In genomic region chr9:44125546-44126428, GRCm38 (mm10) we compare ENCODE assay signal across 8 mouse cellular contexts. TPM values are rescaled to one million over a fixed set of nuclear protein-coding genes. Genes with fewer than 3 reads are reported as not detected.
DNase-seq lines count a peak whose midpoint lies in the region; ATAC-seq and TF ChIP-seq lines count a peak whose summit lies in the region.

No protein-coding gene starts in this region.

- H3K4me2 ChIP-seq in heart, embryonic 12.5 days: peak overlapping the region; percentile 48
- H3K4me2 ChIP-seq in liver, embryonic 12.5 days: peak overlapping the region; percentile 44
- H3K4me2 ChIP-seq in neural tube, embryonic 11.5 days (ENCODE audit: low read depth): no peak overlapping the region

- peaks cover 8% of the 10 kb centered on the region for H3K4me1 ChIP-seq in ES-Bruce4 (ENCODE audit: control insufficient read depth, insufficient read depth, low read length)
- peaks cover 15% of the 10 kb centered on the region for H3K4me1 ChIP-seq in brown adipose tissue, adult 24 weeks (ENCODE audit: control insufficient read depth, insufficient read depth, insufficient read length, low read length)
- peaks cover 38% of the 10 kb centered on the region for H3K4me1 ChIP-seq in heart, embryonic 12.5 days (replicated peaks)
- peaks cover 26% of the 10 kb centered on the region for H3K4me1 ChIP-seq in liver, embryonic 12.5 days
- H3K4me1 ChIP-seq in neural tube, embryonic 11.5 days (ENCODE audit: control insufficient read depth, insufficient read depth, low read length): peaks cover 12% of the 10 kb centered on the region

- H3K27ac ChIP-seq in ES-Bruce4 (ENCODE audit: insufficient read depth, low read length): peak overlapping the region; percentile 90
- H3K27ac ChIP-seq in brown adipose tissue, adult 24 weeks (replicated peaks; ENCODE audit: low read depth, low read length): peak overlapping the region; percentile 85
- peak overlapping the region; percentile 52; the same call in 1 of the 2 replicates for H3K27ac ChIP-seq in heart, embryonic 12.5 days (ENCODE audit: poor library complexity, severe bottlenecking)
- H3K27ac ChIP-seq in liver, embryonic 12.5 days: no peak overlapping the region
- no peak overlapping the region for H3K27ac ChIP-seq in neural tube, embryonic 11.5 days (ENCODE audit: low read depth, low read length)

- TF ChIP-seq CTCF in ES-Bruce4 (IDR thresholded peaks at IDR 0.05; ENCODE audit: low read depth, low read length): peak; percentile 75

- no peak for TF ChIP-seq EP300 in ES-Bruce4 (IDR thresholded peaks at IDR 0.05; ENCODE audit: insufficient read depth, low read depth, low read length)

- peak overlapping the region; percentile 51 for H3K9ac ChIP-seq in ES-Bruce4 (ENCODE audit: low read depth, poor library complexity, severe bottlenecking)
- H3K9ac ChIP-seq in heart, embryonic 12.5 days: peak overlapping the region; percentile 35; the same call in 1 of the 2 replicates
- no peak overlapping the region for H3K9ac ChIP-seq in liver, embryonic 12.5 days
- H3K9ac ChIP-seq in neural tube, embryonic 11.5 days (ENCODE audit: low read length): no peak overlapping the region

- no peak for TF ChIP-seq POLR2A in ES-Bruce4 (IDR thresholded peaks at IDR 0.05; ENCODE audit: insufficient read depth, low read length)

- no peaks in the 10 kb centered on the region for H3K9me3 ChIP-seq in ES-Bruce4 (replicated peaks; ENCODE audit: control insufficient read depth, insufficient read depth, low read length, poor library complexity, severe bottlenecking)
- H3K9me3 ChIP-seq in heart, embryonic 12.5 days (replicated peaks): no peaks in the 10 kb centered on the region
- H3K9me3 ChIP-seq in liver, embryonic 12.5 days (replicated peaks): no peaks in the 10 kb centered on the region
- no peaks in the 10 kb centered on the region for H3K9me3 ChIP-seq in neural tube, embryonic 11.5 days (ENCODE audit: control insufficient read depth, low read length)

- WGBS in heart, embryonic 12.5 days: 31% methylated on average over 18 of the region's 18 CpGs
- 34% methylated on average over 18 of the region's 18 CpGs for WGBS in liver, embryonic 12.5 days (ENCODE audit: insufficient replicate concordance)
- WGBS in neural tube, embryonic 11.5 days: 36% methylated on average over 18 of the region's 18 CpGs

- no peak for ATAC-seq in heart, embryonic 12.5 days (ENCODE audit: insufficient number of reproducible peaks, low FRiP score)
- ATAC-seq in liver, embryonic 12.5 days: no peak
- ATAC-seq in neural tube, embryonic 11.5 days (ENCODE audit: insufficient read depth, low FRiP score, low TSS enrichment): no peak

- H3K36me3 ChIP-seq in ES-Bruce4 (ENCODE audit: control insufficient read depth, insufficient read depth, low read length, poor library complexity, severe bottlenecking): no peaks in the 10 kb centered on the region
- H3K36me3 ChIP-seq in heart, embryonic 12.5 days: no peaks in the 10 kb centered on the region
- no peaks in the 10 kb centered on the region for H3K36me3 ChIP-seq in liver, embryonic 12.5 days
- no peaks in the 10 kb centered on the region for H3K36me3 ChIP-seq in neural tube, embryonic 11.5 days (ENCODE audit: control insufficient read depth, insufficient read depth, low read length)

- no peak overlapping the region for H3K4me3 ChIP-seq in ES-Bruce4 (ENCODE audit: low read depth, low read length)
- no peak overlapping the region for H3K4me3 ChIP-seq in brown adipose tissue, adult 24 weeks (ENCODE audit: insufficient read depth, low read depth, low read length)
- H3K4me3 ChIP-seq in heart, embryonic 12.5 days: peak overlapping the region; percentile 6; the same call in 1 of the 2 replicates
- H3K4me3 ChIP-seq in liver, embryonic 12.5 days: no peak overlapping the region
- no peak overlapping the region for H3K4me3 ChIP-seq in neural tube, embryonic 11.5 days (ENCODE audit: low read depth, low read length)

- H3K27me3 ChIP-seq in ES-Bruce4 (ENCODE audit: control insufficient read depth, insufficient read depth, low read length, poor library complexity, severe bottlenecking): no peaks in the 10 kb centered on the region
- H3K27me3 ChIP-seq in heart, embryonic 12.5 days (replicated peaks): no peaks in the 10 kb centered on the region
- H3K27me3 ChIP-seq in liver, embryonic 12.5 days (replicated peaks): peaks cover 27% of the 10 kb centered on the region
- H3K27me3 ChIP-seq in neural tube, embryonic 11.5 days (ENCODE audit: control insufficient read depth, insufficient read depth, low read length): no peaks in the 10 kb centered on the region

- DNase-seq in fat pad, adult 2 months (ENCODE audit: extremely low read depth, low read depth, low spot score): peak; percentile 69
- peak; percentile 95 for DNase-seq in kidney, postnatal 10 days
- peak; percentile 87 for DNase-seq in neural tube, embryonic 11.5 days (ENCODE audit: low spot score)
- DNase-seq in testis, postnatal 14 days (ENCODE audit: low spot score): peak; percentile 80

RNA-seq across cellular contexts. Expression of gene Mcam, which starts 8.5 kb away (rescaled TPM):
- 57.6 and 58.0 TPM in 2 replicates for polyA plus RNA-seq in ES-Bruce4 (2011; ENCODE audit: insufficient read depth, insufficient read length, low read depth, missing spikeins)
- 27.8 and 28.1 TPM in 2 replicates for polyA plus RNA-seq in brown adipose tissue, adult 24 weeks (2012; ENCODE audit: insufficient read depth, insufficient read length, missing spikeins)
- polyA plus RNA-seq in heart, embryonic 12.5 days (2016; fragmentation: Nextera tagmentation; extraction: Ambion mirVana): 129 and 130 TPM in 2 replicates
- 6.1 and 6.3 TPM in 2 replicates for polyA plus RNA-seq in liver, embryonic 12.5 days (2016; fragmentation: Nextera tagmentation; extraction: Ambion mirVana)
- polyA plus RNA-seq in neural tube, embryonic 11.5 days (2014; fragmentation: Nextera tagmentation; extraction: Ambion mirVana): 14.3 and 15.0 TPM in 2 replicates

RNA-seq across cellular contexts. Expression of gene Rnf26, which starts 12.5 kb away (rescaled TPM):
- 34.1 and 34.3 TPM in 2 replicates for polyA plus RNA-seq in ES-Bruce4 (2011; ENCODE audit: insufficient read depth, insufficient read length, low read depth, missing spikeins)
- polyA plus RNA-seq in brown adipose tissue, adult 24 weeks (2012; ENCODE audit: insufficient read depth, insufficient read length, missing spikeins): 8.7 and 10.4 TPM in 2 replicates
- 48.4 and 51.3 TPM in 2 replicates for polyA plus RNA-seq in heart, embryonic 12.5 days (2016; fragmentation: Nextera tagmentation; extraction: Ambion mirVana)
- 57.6 and 58.7 TPM in 2 replicates for polyA plus RNA-seq in liver, embryonic 12.5 days (2016; fragmentation: Nextera tagmentation; extraction: Ambion mirVana)
- polyA plus RNA-seq in neural tube, embryonic 11.5 days (2014; fragmentation: Nextera tagmentation; extraction: Ambion mirVana): 62.4 and 71.1 TPM in 2 replicates

RNA-seq across cellular contexts. Expression of gene Gm49380, which starts 12.5 kb away (rescaled TPM):
- polyA plus RNA-seq in ES-Bruce4 (2011; ENCODE audit: insufficient read depth, insufficient read length, low read depth, missing spikeins): 0.49 and 0.67 TPM in 2 replicates
- polyA plus RNA-seq in brown adipose tissue, adult 24 weeks (2012; ENCODE audit: insufficient read depth, insufficient read length, missing spikeins): not detected in 2 replicates
- polyA plus RNA-seq in heart, embryonic 12.5 days (2016; fragmentation: Nextera tagmentation; extraction: Ambion mirVana): 0.20 TPM in 1 of 2 replicates, not detected in the other
- not detected in 2 replicates for polyA plus RNA-seq in liver, embryonic 12.5 days (2016; fragmentation: Nextera tagmentation; extraction: Ambion mirVana)
- polyA plus RNA-seq in neural tube, embryonic 11.5 days (2014; fragmentation: Nextera tagmentation; extraction: Ambion mirVana): 0.20 and 0.95 TPM in 2 replicates

RNA-seq across cellular contexts. Expression of gene C1qtnf5, which starts 18.7 kb away (rescaled TPM):
- not detected in 2 replicates for polyA plus RNA-seq in ES-Bruce4 (2011; ENCODE audit: insufficient read depth, insufficient read length, low read depth, missing spikeins)
- 3.6 and 3.7 TPM in 2 replicates for polyA plus RNA-seq in brown adipose tissue, adult 24 weeks (2012; ENCODE audit: insufficient read depth, insufficient read length, missing spikeins)
- 0.67 and 1.1 TPM in 2 replicates for polyA plus RNA-seq in heart, embryonic 12.5 days (2016; fragmentation: Nextera tagmentation; extraction: Ambion mirVana)
- 0.23 and 0.28 TPM in 2 replicates for polyA plus RNA-seq in liver, embryonic 12.5 days (2016; fragmentation: Nextera tagmentation; extraction: Ambion mirVana)
- polyA plus RNA-seq in neural tube, embryonic 11.5 days (2014; fragmentation: Nextera tagmentation; extraction: Ambion mirVana): 0.27 and 0.31 TPM in 2 replicates

RNA-seq across cellular contexts. Expression of gene Mfrp, which starts 24.3 kb away (rescaled TPM):
- polyA plus RNA-seq in ES-Bruce4 (2011; ENCODE audit: insufficient read depth, insufficient read length, low read depth, missing spikeins): not detected in 2 replicates
- not detected in 2 replicates for polyA plus RNA-seq in brown adipose tissue, adult 24 weeks (2012; ENCODE audit: insufficient read depth, insufficient read length, missing spikeins)
- polyA plus RNA-seq in heart, embryonic 12.5 days (2016; fragmentation: Nextera tagmentation; extraction: Ambion mirVana): not detected in 2 replicates
- polyA plus RNA-seq in liver, embryonic 12.5 days (2016; fragmentation: Nextera tagmentation; extraction: Ambion mirVana): 0.11 TPM in 1 of 2 replicates, not detected in the other
- 0.15 and 0.21 TPM in 2 replicates for polyA plus RNA-seq in neural tube, embryonic 11.5 days (2014; fragmentation: Nextera tagmentation; extraction: Ambion mirVana)

Comparison
In these comparisons a context has a peak if more than half of its experiments do, and no peak if none do; other contexts are left out.
1. H3K27ac ChIP-seq: peak in ES-Bruce4 (single experiment), brown adipose tissue, adult 24 weeks (single experiment) and heart, embryonic 12.5 days (single experiment); none in liver, embryonic 12.5 days (single experiment) and neural tube, embryonic 11.5 days (single experiment).
2. H3K9ac ChIP-seq: peak in ES-Bruce4 (single experiment) and heart, embryonic 12.5 days (single experiment); none in liver, embryonic 12.5 days (single experiment) and neural tube, embryonic 11.5 days (single experiment).
3. Peak in every context shown above with its lines, with median percentiles within 50 percentile points of each other: DNase-seq.